Mouse (Mus musculus): ENCODE results near the gene Robo3.

The Robo3 gene

DNA sequence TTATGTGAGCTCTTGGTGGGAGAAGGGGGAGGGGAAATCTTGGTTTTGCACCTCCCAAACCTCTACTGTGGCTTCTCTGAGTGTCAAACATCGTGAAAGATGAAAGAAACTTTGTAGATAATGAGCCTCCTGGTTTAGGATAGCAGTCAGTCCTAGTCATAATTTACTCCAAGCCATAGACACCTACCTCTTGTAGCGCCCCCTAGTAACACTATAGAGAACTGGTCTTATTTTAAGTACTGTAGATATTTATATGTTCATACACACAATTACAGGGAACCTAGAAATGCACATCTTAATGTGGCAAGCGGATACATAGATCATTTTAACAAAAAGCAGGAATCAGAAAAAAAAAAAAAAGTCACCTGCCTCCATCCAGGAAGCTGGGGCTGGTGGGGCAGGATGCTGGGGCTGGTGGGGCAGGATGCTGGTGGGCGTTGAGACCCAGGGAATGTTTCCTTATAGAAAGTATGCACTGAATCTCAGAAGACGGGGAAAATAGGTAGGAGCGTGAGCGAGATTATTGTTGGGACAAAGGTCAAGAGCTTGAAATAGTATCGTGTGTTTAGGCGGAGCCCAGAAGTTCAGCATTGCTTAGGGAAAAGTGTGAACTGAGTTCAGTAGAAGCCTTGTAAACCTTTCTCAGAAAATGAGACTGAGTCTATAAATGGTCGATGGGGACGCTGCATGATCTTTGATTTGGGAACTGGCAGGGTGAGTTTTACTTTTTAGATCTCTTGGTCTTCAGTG, 64.8 kb downstream of the Robo3 start:
- DNase-seq (ENCODE audit: low spot score) = no peak

DNA sequence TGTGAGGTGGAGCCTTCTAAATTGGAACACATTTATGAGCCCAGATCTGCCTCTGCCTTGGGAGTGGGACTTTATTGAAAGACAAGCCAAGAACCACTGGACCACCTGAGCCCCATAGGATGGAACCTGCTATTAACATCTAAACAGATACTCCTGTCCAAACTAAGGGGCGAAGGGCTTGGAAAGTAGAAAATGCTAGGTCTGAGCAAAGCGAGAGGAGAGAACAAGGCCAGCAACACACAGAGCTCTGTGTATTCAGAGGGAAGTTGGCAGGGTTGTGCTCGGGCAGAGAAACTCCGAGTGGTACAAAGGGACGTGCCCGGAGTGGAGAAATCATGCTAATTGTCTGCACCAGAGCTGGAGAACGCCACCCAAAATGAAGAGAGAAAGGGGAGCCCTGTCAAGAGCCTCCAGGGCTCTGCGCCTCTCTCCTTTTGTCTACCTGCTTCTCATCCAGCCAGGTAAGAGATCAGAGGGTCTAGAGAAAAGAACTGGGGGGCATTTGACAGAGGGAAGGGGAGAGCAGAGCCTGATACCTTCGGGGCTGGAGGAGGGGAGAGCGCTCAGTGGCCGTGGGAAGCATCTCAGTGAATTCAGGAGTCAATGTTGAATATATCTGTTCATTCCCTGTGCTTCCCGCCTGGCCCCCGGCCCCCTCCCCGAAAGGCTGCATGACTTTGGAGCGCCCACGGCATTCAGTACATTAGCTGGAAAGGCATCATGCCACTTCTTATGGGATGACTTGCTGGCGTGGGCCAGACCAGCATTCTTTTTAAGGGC, 65.6 kb downstream of the Robo3 start, which contains the start of gene Hepacam:
TSS of gene Hepacam (plus strand) at position 51 of the 780 bp plus-strand sequence.
- DNase-seq (ENCODE audit: low spot score) = no peak

DNA sequence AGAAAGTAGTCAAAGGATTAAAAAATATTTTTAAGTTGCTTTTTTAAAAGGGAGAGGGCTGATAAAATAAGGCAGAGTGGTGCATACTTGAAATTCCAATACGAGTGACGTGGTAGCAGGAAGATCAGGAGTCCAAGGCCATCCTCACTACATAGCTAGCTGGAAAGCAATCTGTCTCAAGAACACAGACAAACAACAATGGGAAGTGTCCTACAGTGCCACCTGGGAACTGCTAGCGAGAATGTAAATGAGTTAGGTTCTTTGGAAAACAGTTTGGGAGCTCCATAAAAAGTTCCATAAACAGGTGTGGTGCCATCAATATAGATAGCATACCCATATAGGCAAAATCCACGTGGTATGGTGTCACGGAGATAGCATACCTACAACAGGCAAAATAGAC, 67.3 kb downstream of the Robo3 start:
- no peak for DNase-seq (ENCODE audit: low spot score)

All from spleen, adult 12 weeks (tissue).